Mouse (Mus musculus) G1E (cell line): ENCODE measurements around the gene 1110008L16Rik. TPM values are rescaled to one million over a fixed set of nuclear protein-coding genes. Genes with fewer than 3 reads are reported as not detected.

Experiments used
- ATAC-seq: 2 replicates; pipeline ENCODE4 v1.8.0; 2016; ENCODE audit warnings: mild to moderate bottlenecking; ENCODE audit not compliant: insufficient number of reproducible peaks, poor library complexity, low FRiP score, severe bottlenecking; ENCODE audit errors: extremely low read depth
- DNase-seq: peaks from one replicate; pipeline ENCODE4 v3.0.0; 2012; ENCODE audit warnings: low spot score
- H3K27me3 ChIP-seq: 2 replicates; pipeline ENCODE4 v1.6.1; 2012; ENCODE audit warnings: mild to moderate bottlenecking, low read length, inconsistent platforms; ENCODE audit not compliant: insufficient read depth
- H3K36me3 ChIP-seq: replicated peaks from 2 replicates; pipeline ENCODE3; 2012; ENCODE audit warnings: mild to moderate bottlenecking, inconsistent platforms
- H3K4me1 ChIP-seq: 2 replicates; pipeline ENCODE4 v1.6.1; 2012; ENCODE audit warnings: low read depth, low read length, inconsistent platforms, mixed read lengths; ENCODE audit not compliant: insufficient read depth
- H3K4me3 ChIP-seq: 2 replicates; pipeline ENCODE4 v1.5.1; 2012; ENCODE audit warnings: low read depth, mild to moderate bottlenecking, inconsistent platforms, low read length, moderate library complexity, mixed read lengths
- H3K9me3 ChIP-seq: replicated peaks from 2 replicates; pipeline ENCODE4 v1.6.1; 2012; ENCODE audit warnings: inconsistent platforms
- CTCF ChIP-seq: IDR thresholded peaks from 2 replicates; pipeline ENCODE4 v1.5.1; 2012; ENCODE audit warnings: low read depth, low read length, inconsistent platforms, mixed read lengths
- GATA1 ChIP-seq: IDR thresholded peaks from 2 replicates; pipeline ENCODE4 v1.6.1; 2012; ENCODE audit warnings: borderline replicate concordance, low read length, inconsistent platforms, mixed read lengths
- GATA2 ChIP-seq: IDR thresholded peaks from 2 replicates; pipeline ENCODE4 v1.6.1; 2012; ENCODE audit warnings: low read depth, low read length, inconsistent platforms, borderline replicate concordance
- POLR2AphosphoS5 ChIP-seq: IDR thresholded peaks from 2 replicates; pipeline ENCODE4 v1.6.1; 2012; ENCODE audit warnings: low read depth, low read length, inconsistent platforms; ENCODE audit not compliant: insufficient replicate concordance
- TAL1 ChIP-seq: conservative IDR thresholded peaks from 2 replicates; pipeline ENCODE4 v1.6.1; 2012; ENCODE audit warnings: low read depth, low read length, inconsistent platforms, mixed read lengths
- polyA plus RNA-seq: library from polyadenylated mRNA; stranded (reverse); fragments of >175 nt; gene quantifications from 2 replicates; pipeline ENCODE4 v1.2.3, GENCODE M21; 2012
- total RNA-seq, 2 experiments: library from RNA; stranded (forward) in 1 of 2; stranded (reverse) in 1 of 2; fragments of 200-1000 nt in 1 of 2; fragments of >200 nt in 1 of 2; fragmentation: Nextera tagmentation in 1 of 2; gene quantifications; 2 replicates each; pipeline ENCODE4 v1.2.3; 2014 to 2017

1110008L16Rik gene
- total and polyA plus RNA-seq, 3 experiments: 4.0 to 50.0 (median 40.4) TPM

DNA sequence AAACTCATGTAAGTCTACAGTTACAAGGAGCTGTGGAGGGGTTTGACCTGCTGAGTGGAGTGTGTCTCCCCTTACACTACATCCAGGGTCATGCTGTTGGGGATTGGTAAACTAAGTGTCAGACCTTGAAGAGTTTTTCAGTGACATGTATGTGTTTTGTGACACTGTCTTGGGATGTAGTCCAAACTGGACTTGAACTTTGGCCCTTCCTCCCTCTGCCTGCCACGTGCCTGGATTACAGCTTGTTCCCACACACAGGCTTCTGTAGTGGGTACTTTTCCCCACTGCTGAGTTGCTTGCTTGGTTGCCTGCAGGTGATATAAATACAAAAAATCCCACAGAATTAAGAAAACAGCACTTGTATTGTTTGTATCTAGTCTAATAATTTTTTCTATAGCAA, 116.4 kb downstream of the 1110008L16Rik start:
- ATAC-seq (no peak), DNase-seq (no peak)
- Histone ChIP-seq H3K36me3 (peaks cover 93% of the 10 kb centered on the region), H3K4me3 (no peak overlapping the region), H3K27me3 (no peaks in the 10 kb centered on the region), H3K9me3 (no peaks in the 10 kb centered on the region), H3K4me1 (peaks cover 2% of the 10 kb centered on the region; the same call in 1 of the 2 replicates)
- TF ChIP-seq CTCF: no peak
- TF ChIP-seq TAL1: no peak
- no peak for TF ChIP-seq GATA1
- TF ChIP-seq POLR2AphosphoS5: no peak
- no peak for TF ChIP-seq GATA2

DNA sequence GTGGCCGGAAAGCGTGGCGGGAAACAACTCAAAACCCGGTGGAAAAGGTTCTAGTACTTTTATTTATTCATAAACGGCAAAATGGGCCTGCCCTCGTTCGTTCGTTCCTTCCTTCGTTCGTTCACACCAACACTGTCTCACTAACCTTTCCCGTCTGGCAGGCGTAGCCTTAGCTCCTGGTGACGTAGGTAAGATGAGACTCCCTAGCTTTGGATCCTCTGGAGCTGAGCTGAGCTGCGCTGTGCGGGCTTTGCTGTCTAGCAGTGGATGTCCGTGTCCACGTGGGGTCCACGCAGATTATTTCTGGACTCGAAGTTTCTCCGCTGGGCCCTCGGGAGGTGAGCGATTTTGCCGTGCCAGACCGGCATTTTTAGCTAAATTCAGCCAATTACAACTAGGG, 120.8 kb downstream of the 1110008L16Rik start:
- no peaks in the 10 kb centered on the region for H3K27me3 ChIP-seq
- no peak for ATAC-seq
- DNase-seq: no peak
- TF ChIP-seq POLR2AphosphoS5: no peak
- no peak for TF ChIP-seq GATA2
- no peak for TF ChIP-seq GATA1
- no peak for TF ChIP-seq TAL1
- no peak for TF ChIP-seq CTCF
- no peak overlapping the region for H3K4me3 ChIP-seq
- no peaks in the 10 kb centered on the region for H3K9me3 ChIP-seq
- H3K36me3 ChIP-seq: peaks cover 61% of the 10 kb centered on the region
- peaks cover 9% of the 10 kb centered on the region; the same call in 1 of the 2 replicates for H3K4me1 ChIP-seq

DNA sequence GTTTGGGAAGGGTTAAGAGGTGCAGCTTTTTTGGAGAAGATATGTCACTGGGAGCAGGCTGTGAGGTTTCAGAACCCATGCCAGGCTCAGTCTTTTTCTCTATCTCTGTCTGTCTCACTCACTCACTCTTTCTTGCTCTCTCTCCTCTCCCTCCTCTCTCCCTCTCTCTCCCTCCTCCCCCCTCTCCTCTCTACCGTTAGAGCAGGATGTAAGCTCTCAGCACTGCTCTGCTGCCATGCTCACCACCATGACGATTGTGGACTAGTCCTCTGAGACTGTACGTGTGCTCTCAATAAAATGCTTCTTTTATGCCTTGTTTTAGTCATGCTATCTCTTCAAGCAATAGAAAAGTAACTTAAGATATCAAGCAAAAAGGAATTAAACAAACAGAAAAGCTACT, 122.7 kb downstream of the 1110008L16Rik start:
- no peak for TF ChIP-seq POLR2AphosphoS5
- no peak for TF ChIP-seq CTCF
- TF ChIP-seq GATA2: no peak
- TF ChIP-seq GATA1: no peak
- no peak for TF ChIP-seq TAL1
- Histone ChIP-seq H3K27me3 (peaks cover 3% of the 10 kb centered on the region), H3K9me3 (no peaks in the 10 kb centered on the region), H3K4me1 (peaks cover 9% of the 10 kb centered on the region; the same call in 1 of the 2 replicates), H3K36me3 (peaks cover 43% of the 10 kb centered on the region), H3K4me3 (no peak overlapping the region)
- ATAC-seq: no peak
- DNase-seq: no peak

DNA sequence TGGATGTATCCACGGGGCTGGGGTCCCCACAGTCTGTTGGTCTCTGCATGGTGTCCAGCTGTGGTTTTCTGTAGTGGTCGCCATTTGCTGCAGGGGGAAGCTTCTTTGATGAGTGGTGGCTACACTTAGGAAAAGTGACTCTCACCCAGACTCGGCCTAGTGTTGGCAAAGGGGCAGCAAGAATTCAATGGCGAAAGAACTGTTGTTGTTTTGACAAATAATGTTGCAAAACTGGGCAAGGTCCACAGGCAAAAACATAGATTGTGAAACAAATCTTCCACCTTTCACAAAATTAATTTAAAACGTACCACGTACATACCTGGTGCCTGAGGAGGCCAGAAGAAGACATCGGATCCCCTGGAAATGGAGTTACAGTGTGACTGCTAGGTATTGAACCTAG, 126.9 kb downstream of the 1110008L16Rik start:
- DNase-seq: no peak
- peaks cover 21% of the 10 kb centered on the region for H3K27me3 ChIP-seq
- H3K4me1 ChIP-seq: peaks cover 14% of the 10 kb centered on the region
- TF ChIP-seq GATA1: no peak
- no peak for TF ChIP-seq POLR2AphosphoS5
- no peak for TF ChIP-seq TAL1
- TF ChIP-seq CTCF: no peak
- no peak for TF ChIP-seq GATA2
- no peak for ATAC-seq
- H3K9me3 ChIP-seq: no peaks in the 10 kb centered on the region
- peaks cover 8% of the 10 kb centered on the region for H3K36me3 ChIP-seq
- H3K4me3 ChIP-seq: no peak overlapping the region

DNA sequence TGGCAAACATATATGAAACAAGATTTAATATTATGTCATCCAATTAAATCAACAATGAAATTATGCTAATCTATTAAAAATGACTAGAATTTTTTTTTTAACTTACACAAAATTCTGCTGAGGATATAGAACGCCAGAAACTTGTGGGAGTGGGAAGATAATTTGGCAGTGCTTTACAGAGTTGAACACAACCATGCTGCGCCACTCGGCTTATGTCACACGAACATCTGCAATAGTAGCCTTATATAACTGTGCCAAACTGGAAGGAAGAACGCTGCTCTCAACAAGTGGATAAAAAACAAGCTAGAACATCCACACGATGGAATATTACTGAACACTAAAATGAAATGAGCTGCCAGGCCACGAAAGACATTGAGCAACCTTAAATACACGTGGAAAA, 129.8 kb downstream of the 1110008L16Rik start:
- H3K9me3 ChIP-seq: 0 out of 2 replicates have a peak, but pooled peaks cover 5% of the 10 kb centered on the region
- H3K27me3 ChIP-seq: peaks cover 40% of the 10 kb centered on the region
- ATAC-seq (no peak), DNase-seq (no peak)
- TF ChIP-seq GATA2 (no peak), POLR2AphosphoS5 (no peak), TAL1 (no peak), CTCF (no peak), GATA1 (no peak)
- no peak overlapping the region for H3K4me3 ChIP-seq
- peaks cover 20% of the 10 kb centered on the region for H3K4me1 ChIP-seq
- no peaks in the 10 kb centered on the region for H3K36me3 ChIP-seq

DNA sequence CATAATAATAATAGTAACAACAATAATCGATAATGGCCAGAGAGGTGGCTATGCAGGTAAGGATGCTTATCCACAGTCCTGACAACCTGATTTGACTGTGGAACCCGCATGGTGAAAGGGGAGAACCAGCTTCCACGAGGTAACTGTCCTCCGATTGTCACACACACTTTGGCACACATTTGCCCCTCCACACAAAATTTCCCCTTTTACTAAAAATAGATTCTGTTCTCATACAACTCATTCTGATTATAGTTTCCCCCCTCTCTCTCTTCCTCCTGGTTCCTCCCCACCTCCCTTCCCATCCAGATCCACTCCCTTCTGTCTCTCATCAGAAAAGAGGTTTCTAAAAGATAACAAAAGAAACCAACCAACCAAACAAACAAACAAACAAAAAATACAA, 130.6 kb downstream of the 1110008L16Rik start:
- H3K9me3 ChIP-seq: 0 out of 2 replicates have a peak, but pooled peaks cover 5% of the 10 kb centered on the region
- no peak overlapping the region for H3K4me3 ChIP-seq
- H3K36me3 ChIP-seq: no peaks in the 10 kb centered on the region
- H3K4me1 ChIP-seq: peaks cover 20% of the 10 kb centered on the region
- H3K27me3 ChIP-seq: peaks cover 43% of the 10 kb centered on the region
- TF ChIP-seq GATA1: no peak
- no peak for TF ChIP-seq TAL1
- TF ChIP-seq POLR2AphosphoS5: no peak
- no peak for TF ChIP-seq GATA2
- TF ChIP-seq CTCF: no peak
- DNase-seq: no peak
- no peak for ATAC-seq

Other genes starting within 250 kb of the 1110008L16Rik start
- 46.5 and 53.1 TPM in 2 replicates for gene 2700097O09Rik, start 219.5 kb upstream of the 1110008L16Rik start, total RNA-seq (2014; fragmentation: Nextera tagmentation)
- 42.5 and 42.8 TPM in 2 replicates for gene 2700097O09Rik, start 219.5 kb upstream of the 1110008L16Rik start, total RNA-seq (2017)
- 1.5 and 1.7 TPM in 2 replicates for gene 2700097O09Rik, start 219.5 kb upstream of the 1110008L16Rik start, polyA plus RNA-seq
- gene Srp54a, start 219.3 kb upstream of the 1110008L16Rik start, total RNA-seq (2014; fragmentation: Nextera tagmentation): 287 and 299 TPM in 2 replicates
- gene Srp54a, start 219.3 kb upstream of the 1110008L16Rik start, total RNA-seq (2017): 279 and 303 TPM in 2 replicates
- 67.6 and 70.2 TPM in 2 replicates for gene Srp54a, start 219.3 kb upstream of the 1110008L16Rik start, polyA plus RNA-seq
- gene Fam177a, start 175.1 kb upstream of the 1110008L16Rik start, total RNA-seq (2014; fragmentation: Nextera tagmentation): 6.9 and 11.7 TPM in 2 replicates
- 22.7 and 26.1 TPM in 2 replicates for gene Fam177a, start 175.1 kb upstream of the 1110008L16Rik start, total RNA-seq (2017)
- gene Fam177a, start 175.1 kb upstream of the 1110008L16Rik start, polyA plus RNA-seq: 6.7 and 7.4 TPM in 2 replicates
- 128 and 152 TPM in 2 replicates for gene Srp54b, start 144.5 kb upstream of the 1110008L16Rik start, total RNA-seq (2014; fragmentation: Nextera tagmentation)
- gene Srp54b, start 144.5 kb upstream of the 1110008L16Rik start, total RNA-seq (2017): 217 and 252 TPM in 2 replicates
- 133 and 152 TPM in 2 replicates for gene Srp54b, start 144.5 kb upstream of the 1110008L16Rik start, polyA plus RNA-seq
- 19.1 and 22.5 TPM in 2 replicates for gene 1700047I17Rik2, start 100.0 kb upstream of the 1110008L16Rik start, total RNA-seq (2014; fragmentation: Nextera tagmentation)
- gene 1700047I17Rik2, start 100.0 kb upstream of the 1110008L16Rik start, total RNA-seq (2017): not detected in 2 replicates
- gene 1700047I17Rik2, start 100.0 kb upstream of the 1110008L16Rik start, polyA plus RNA-seq: not detected in 2 replicates
- gene Srp54c, start 69.4 kb upstream of the 1110008L16Rik start, total RNA-seq (2014; fragmentation: Nextera tagmentation): 102 and 121 TPM in 2 replicates
- 138 and 154 TPM in 2 replicates for gene Srp54c, start 69.4 kb upstream of the 1110008L16Rik start, total RNA-seq (2017)
- gene Srp54c, start 69.4 kb upstream of the 1110008L16Rik start, polyA plus RNA-seq: 1.5 and 2.3 TPM in 2 replicates
- gene Ppp2r3c, start 3.4 kb downstream of the 1110008L16Rik start, total RNA-seq (2014; fragmentation: Nextera tagmentation): 52.3 and 59.3 TPM in 2 replicates
- 35.7 and 39.2 TPM in 2 replicates for gene Ppp2r3c, start 3.4 kb downstream of the 1110008L16Rik start, total RNA-seq (2017)
- gene Ppp2r3c, start 3.4 kb downstream of the 1110008L16Rik start, polyA plus RNA-seq: 1.2 and 1.6 TPM in 2 replicates
- gene Psma6, start 84.6 kb downstream of the 1110008L16Rik start, total RNA-seq (2014; fragmentation: Nextera tagmentation): 174 and 191 TPM in 2 replicates
- gene Psma6, start 84.6 kb downstream of the 1110008L16Rik start, total RNA-seq (2017): 518 and 536 TPM in 2 replicates
- 26.6 and 37.1 TPM in 2 replicates for gene Psma6, start 84.6 kb downstream of the 1110008L16Rik start, polyA plus RNA-seq
- 28.8 and 34.1 TPM in 2 replicates for gene Nfkbia, start 193.1 kb downstream of the 1110008L16Rik start, total RNA-seq (2014; fragmentation: Nextera tagmentation)
- gene Nfkbia, start 193.1 kb downstream of the 1110008L16Rik start, total RNA-seq (2017): 14.1 and 15.1 TPM in 2 replicates
- gene Nfkbia, start 193.1 kb downstream of the 1110008L16Rik start, polyA plus RNA-seq: 8.9 and 11.0 TPM in 2 replicates